Mouse (Mus musculus) kidney, postnatal 36 days (tissue): ENCODE data around the gene Gm10300.

Source experiments
- DNase-seq, 2 experiments: peaks; one replicate each; pipeline ENCODE4 v3.0.0; 2021 to 2022; ENCODE audit warnings: mixed read lengths in 2 of 2

Gene Gm10300

GRCm38 (mm10) chr4:132051321-132052275, 22.9 kb upstream of the Gm10300 start:
- DNase-seq, result no peak

- no peak for DNase-seq
These were observed 17.2 kb upstream of the Gm10300 start for GRCm38 (mm10) chr4:132057311-132057710.

- DNase-seq, result no peak
These were observed 15.0 kb upstream of the Gm10300 start for GRCm38 (mm10) chr4:132059541-132059940.

- DNase-seq, result no peak
These were observed 14.3 kb upstream of the Gm10300 start for GRCm38 (mm10) chr4:132060040-132060832.

- peak; percentile 55 to 60 for DNase-seq
These were observed 12.2 kb upstream of the Gm10300 start for GRCm38 (mm10) chr4:132062289-132062688.

GRCm38 (mm10) chr4:132062934-132063884, 11.3 kb upstream of the Gm10300 start:
- peak; percentile 59 to 85 for DNase-seq

GRCm38 (mm10) chr4:132064550-132064949, 9.9 kb upstream of the Gm10300 start:
- DNase-seq, result peak in 1 of 2 experiments; percentile 55

GRCm38 (mm10) chr4:132065578-132065977, 8.9 kb upstream of the Gm10300 start:
- no peak for DNase-seq

- DNase-seq, result peak; percentile 96 to 97
These were observed 8.3 kb upstream of the Gm10300 start for GRCm38 (mm10) chr4:132066101-132066773.

- no peak for DNase-seq
These were observed 7.2 kb upstream of the Gm10300 start for GRCm38 (mm10) chr4:132067112-132067937.

- DNase-seq, result no peak
These were observed 6.6 kb upstream of the Gm10300 start for GRCm38 (mm10) chr4:132067938-132068235.

GRCm38 (mm10) chr4:132071674-132072073, 2.8 kb upstream of the Gm10300 start:
- DNase-seq, result peak; percentile 54 to 78

- DNase-seq, result no peak
These were observed 2.3 kb upstream of the Gm10300 start for GRCm38 (mm10) chr4:132072156-132072555.

GRCm38 (mm10) chr4:132072946-132073345, 1.6 kb upstream of the Gm10300 start:
- peak; percentile 86 to 91 for DNase-seq

GRCm38 (mm10) chr4:132074933-132075769, 654 bp downstream of the Gm10300 start, which contains the start of gene Epb41:
Epb41 (minus strand) TSS chr4:132075321.
- DNase-seq, result peak; percentile 99

GRCm38 (mm10) chr4:132075796-132076195, 1.3 kb downstream of the Gm10300 start:
- no peak for DNase-seq

- peak; percentile 68 to 72 for DNase-seq
These were observed 2.2 kb downstream of the Gm10300 start for GRCm38 (mm10) chr4:132076480-132077405.

- DNase-seq, result no peak
These were observed 2.9 kb downstream of the Gm10300 start for GRCm38 (mm10) chr4:132077445-132077844.

GRCm38 (mm10) chr4:132078296-132078714, 3.8 kb downstream of the Gm10300 start:
- peak in 1 of 2 experiments; percentile 18 for DNase-seq
